Mouse (Mus musculus) cerebellum, adult 11-12 months (tissue): ENCODE measurements around the gene Magix.
A peak's percentile ranks its signal among the peaks of the same experiment; 100 is the strongest.
"Not testable (repeated sequence)": the region's sequence is repeated elsewhere in the genome, so short reads cannot be mapped to it uniquely, and the experiment has no call there.

ENCODE experiments used
- DNase-seq: peaks from one replicate; pipeline ENCODE4 v3.0.0; 2022

Magix gene

GRCm38 (mm10) chrX:7680864-7681263 lies at the start of gene Magix:
Gene Magix, minus strand, starts transcription at chrX:7681251.
- DNase-seq = peak; percentile 66

- no peak for DNase-seq
Observed at GRCm38 (mm10) chrX:7728922-7729265, 47.8 kb upstream of the Magix start.

GRCm38 (mm10) chrX:7728215-7728921 lies 47.3 kb upstream of the Magix start, which contains the start of gene Praf2:
Gene Praf2, plus strand, starts transcription at chrX:7728439.
- peak; percentile 85 for DNase-seq

- no peak for DNase-seq
Observed at GRCm38 (mm10) chrX:7727176-7727575, 46.1 kb upstream of the Magix start.

GRCm38 (mm10) chrX:7725841-7726240 lies 44.8 kb upstream of the Magix start:
- DNase-seq = no peak

GRCm38 (mm10) chrX:7724135-7724534 lies 43.1 kb upstream of the Magix start:
- no peak for DNase-seq

GRCm38 (mm10) chrX:7722691-7723090 lies 41.6 kb upstream of the Magix start:
- DNase-seq = no peak

- no peak for DNase-seq
Observed at GRCm38 (mm10) chrX:7722282-7722611, 41.2 kb upstream of the Magix start.

GRCm38 (mm10) chrX:7721514-7722281 lies 40.6 kb upstream of the Magix start, which contains the start of gene Gm45208:
Gene Gm45208, plus strand, starts transcription at chrX:7722245.
- peak; percentile 77 for DNase-seq

GRCm38 (mm10) chrX:7716058-7716457 lies 35.0 kb upstream of the Magix start:
- not testable (repeated sequence) for DNase-seq

- DNase-seq = peak; percentile 97
Observed at GRCm38 (mm10) chrX:7714135-7714899, 33.3 kb upstream of the Magix start, which contains the start of gene Wdr45. Gene Wdr45, plus strand, starts transcription at chrX:7714333.

- not testable (repeated sequence) for DNase-seq
Observed at GRCm38 (mm10) chrX:7713764-7714134, 32.7 kb upstream of the Magix start.

GRCm38 (mm10) chrX:7696954-7697381 lies 15.9 kb upstream of the Magix start, which contains the start of gene Gpkow:
Gene Gpkow, plus strand, starts transcription at chrX:7697131.
- peak; percentile 86 for DNase-seq

- no peak for DNase-seq
Observed at GRCm38 (mm10) chrX:7696520-7696919, 15.5 kb upstream of the Magix start.

- no peak for DNase-seq
Observed at GRCm38 (mm10) chrX:7692862-7693261, 11.8 kb upstream of the Magix start.

GRCm38 (mm10) chrX:7690486-7690885 lies 9.4 kb upstream of the Magix start:
- no peak for DNase-seq

GRCm38 (mm10) chrX:7688321-7688720 lies 7.3 kb upstream of the Magix start:
- DNase-seq = peak; percentile 51

- DNase-seq = no peak
Observed at GRCm38 (mm10) chrX:7680057-7680412, 1.0 kb downstream of the Magix start.

- peak; percentile 90 for DNase-seq
Observed at GRCm38 (mm10) chrX:7679405-7680056, 1.5 kb downstream of the Magix start.

GRCm38 (mm10) chrX:7678986-7679385 lies 2.1 kb downstream of the Magix start:
- DNase-seq = no peak

- no peak for DNase-seq
Observed at GRCm38 (mm10) chrX:7675001-7675380, 6.1 kb downstream of the Magix start.

GRCm38 (mm10) chrX:7674284-7675000 lies 6.6 kb downstream of the Magix start:
- DNase-seq = no peak
